Mouse (Mus musculus) kidney, adult 2 months (tissue): ENCODE measurements around the gene Gm49380.

ENCODE experiments used
- CTCF ChIP-seq: fragments of 200-500 bp; conservative IDR thresholded peaks from 2 replicates; pipeline ENCODE4 v1.5.1; 2011; ENCODE audit warnings: low read depth, mild to moderate bottlenecking, control low read depth, low read length, moderate library complexity, mixed read lengths; ENCODE audit not compliant: insufficient read depth, insufficient read length
- POLR2A ChIP-seq: fragments of 200-500 bp; IDR thresholded peaks from one replicate; pipeline ENCODE4 v1.6.1; 2011; ENCODE audit warnings: low read depth, low read length, control low read depth

GRCm38 (mm10) chr9:44084236-44084635 lies 29.1 kb downstream of the Gm49380 start:
- TF ChIP-seq CTCF = no peak
- TF ChIP-seq POLR2A = no peak
